Mouse (Mus musculus): Measurements from ENCODE around the gene Cox5b. TPM values are rescaled to one million over a fixed set of nuclear protein-coding genes. Genes with fewer than 3 reads are reported as not detected.

Gene Cox5b
- total RNA-seq, 2 experiments from 2014 or later: 933 to 949 TPM

Small RNA genes lying within 50 kb of the gene (microRNA-seq; reads per million reads assigned to microRNA genes)
- gene Gm24133: not detected

Other genes starting within 250 kb of the Cox5b start
- gene Lman2l, start 246.2 kb upstream of the Cox5b start, total RNA-seq (2021): 10 to 100 TPM; 18.1 to 23.0 TPM
- gene Cnnm4, start 219.8 kb upstream of the Cox5b start, total RNA-seq (2021): 1 to 10 TPM; 6.9 to 8.1 TPM
- 10 to 100 TPM; 25.3 to 26.6 TPM for gene Cnnm3, start 179.6 kb upstream of the Cox5b start, total RNA-seq (2021)
- 100 to 1,000 TPM; 129 to 140 TPM for gene Ankrd23, start 154.6 kb upstream of the Cox5b start, total RNA-seq (2021)
- gene Gm42417, start 152.0 kb upstream of the Cox5b start, total RNA-seq (2021): 10 to 100 TPM; 40.6 to 50.4 TPM
- gene Ankrd39, start 144.0 kb upstream of the Cox5b start, total RNA-seq (2021): 10 to 100 TPM; 13.0 to 13.8 TPM
- gene Sema4c, start 133.1 kb upstream of the Cox5b start, total RNA-seq (2021): 10 to 100 TPM; 26.0 to 27.1 TPM
- 1 to 10 TPM; 1.3 to 1.5 TPM for gene Fam178b, start 8.3 kb upstream of the Cox5b start, total RNA-seq (2021)
- not detected for gene 4933424G06Rik, start 18.7 kb downstream of the Cox5b start, total RNA-seq (2021)
- 100 to 1,000 TPM; 107 to 115 TPM for gene Actr1b, start 23.0 kb downstream of the Cox5b start, total RNA-seq (2021)
- gene Zap70, start 70.3 kb downstream of the Cox5b start, total RNA-seq (2021): under 1 TPM; 0.21 to 0.49 TPM